Mouse (Mus musculus) T-helper 2 cell (primary cell): ENCODE data around the gene Tac4.

Experiments used
- in situ Hi-C: fragments of 300-600 bp; cut with MboI, MseI; formaldehyde crosslinking; loops from one replicate; pipeline ENCODE4 v1.15.1; 2025; ENCODE audit warnings: high pct_unique_total_duplicates

Tac4 gene

DNA sequence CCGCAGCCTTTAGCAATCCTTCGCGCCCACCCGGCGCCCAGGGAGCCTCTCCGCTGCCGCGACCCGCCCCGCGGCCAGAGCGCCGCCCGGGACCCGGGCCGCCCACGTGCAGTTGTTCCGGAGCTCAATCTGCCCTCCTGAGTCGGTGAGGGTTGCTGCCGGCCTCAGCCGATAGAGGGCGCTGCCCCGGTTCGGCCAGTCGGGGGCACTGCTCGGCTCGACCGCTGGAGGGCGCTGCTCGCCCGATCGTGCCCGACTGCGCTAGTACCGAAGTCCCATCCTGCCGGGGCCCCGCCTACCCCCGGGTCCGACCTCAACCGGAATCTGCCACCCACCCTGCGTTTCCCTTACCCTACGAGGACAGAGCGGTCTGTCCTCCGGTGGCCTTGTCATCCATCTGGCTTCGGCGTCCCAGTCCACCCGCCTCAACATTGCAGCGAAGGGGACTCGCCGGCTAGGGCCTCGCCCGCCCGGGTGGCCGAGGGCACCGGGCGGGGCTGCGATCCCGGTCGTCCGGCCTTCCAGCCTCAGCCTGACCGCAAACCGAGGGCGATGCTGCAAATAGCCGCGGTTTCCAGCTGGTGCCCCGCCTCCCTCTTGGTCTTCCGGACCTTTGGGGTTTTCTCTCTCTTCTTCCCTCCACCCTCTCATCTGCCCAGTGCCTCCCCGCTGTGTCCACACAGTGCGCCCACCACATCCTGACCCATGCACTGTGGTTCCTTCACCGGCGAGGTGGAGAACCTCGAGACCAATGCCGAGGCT is 2.1 kb upstream of the Tac4 start:
- in situ Hi-C loops: loop anchor here (5.0 kb wide), 1 partner anchor 263 kb away; no protein-coding TSS in a partner anchor

DNA sequence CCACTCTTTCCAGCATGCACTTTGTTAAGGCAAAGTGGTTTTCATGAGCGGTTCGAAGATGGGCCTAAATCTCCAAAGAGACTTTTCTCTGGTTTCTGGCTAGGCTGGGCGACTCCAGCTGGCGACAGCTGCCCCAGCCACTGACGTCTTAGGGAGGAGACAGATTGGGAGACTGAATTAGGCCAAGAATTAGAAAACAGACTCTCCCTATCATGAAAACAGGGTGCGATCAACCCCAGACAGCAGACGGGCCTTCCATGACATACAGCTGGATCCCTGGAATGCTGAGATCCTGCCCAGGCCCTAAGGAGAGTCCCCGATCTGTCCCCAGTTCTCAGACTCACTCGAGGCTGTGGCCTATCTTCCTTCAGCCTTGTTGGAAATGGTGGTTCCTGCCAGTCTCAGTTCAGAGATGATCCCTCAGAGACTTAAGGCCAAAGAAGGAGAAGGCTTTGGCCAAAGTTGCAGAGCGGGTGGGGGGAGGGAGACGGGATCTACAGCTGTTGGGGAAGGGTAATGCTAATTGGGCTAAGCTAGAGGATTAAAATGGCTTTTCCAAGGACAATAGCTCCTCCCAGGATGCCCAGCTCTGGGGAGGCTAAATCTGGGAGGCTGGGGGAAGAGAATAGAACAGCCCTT is 2.6 kb downstream of the Tac4 start:
- in situ Hi-C loops: no loop called here

DNA sequence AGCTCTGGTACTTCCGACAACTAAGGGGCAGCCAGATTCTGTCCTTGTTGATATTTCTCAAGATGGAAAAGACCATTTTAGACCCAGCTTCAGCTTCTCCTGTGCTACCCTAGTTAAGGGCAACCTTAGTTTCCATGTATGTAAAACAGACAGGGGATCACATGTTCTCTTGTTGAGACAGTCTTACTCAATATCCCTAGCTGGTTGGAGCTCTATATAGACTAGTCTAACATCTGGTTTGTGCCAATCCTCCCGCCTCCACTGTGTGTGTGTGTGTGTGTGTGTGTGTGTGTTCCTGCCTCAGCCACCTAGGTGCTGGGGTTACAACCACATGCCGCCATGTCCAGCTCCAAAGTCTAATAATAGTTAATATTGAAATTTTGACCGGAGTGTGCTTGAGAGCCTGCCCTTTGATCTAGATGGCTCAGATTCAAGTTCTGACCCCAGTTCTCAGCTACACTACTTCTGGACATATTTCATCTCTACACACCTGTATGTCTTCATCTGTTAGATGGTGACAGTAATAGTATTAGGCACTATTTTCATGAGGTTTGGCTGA is 3.2 kb downstream of the Tac4 start:
- in situ Hi-C loops: no loop called here

DNA sequence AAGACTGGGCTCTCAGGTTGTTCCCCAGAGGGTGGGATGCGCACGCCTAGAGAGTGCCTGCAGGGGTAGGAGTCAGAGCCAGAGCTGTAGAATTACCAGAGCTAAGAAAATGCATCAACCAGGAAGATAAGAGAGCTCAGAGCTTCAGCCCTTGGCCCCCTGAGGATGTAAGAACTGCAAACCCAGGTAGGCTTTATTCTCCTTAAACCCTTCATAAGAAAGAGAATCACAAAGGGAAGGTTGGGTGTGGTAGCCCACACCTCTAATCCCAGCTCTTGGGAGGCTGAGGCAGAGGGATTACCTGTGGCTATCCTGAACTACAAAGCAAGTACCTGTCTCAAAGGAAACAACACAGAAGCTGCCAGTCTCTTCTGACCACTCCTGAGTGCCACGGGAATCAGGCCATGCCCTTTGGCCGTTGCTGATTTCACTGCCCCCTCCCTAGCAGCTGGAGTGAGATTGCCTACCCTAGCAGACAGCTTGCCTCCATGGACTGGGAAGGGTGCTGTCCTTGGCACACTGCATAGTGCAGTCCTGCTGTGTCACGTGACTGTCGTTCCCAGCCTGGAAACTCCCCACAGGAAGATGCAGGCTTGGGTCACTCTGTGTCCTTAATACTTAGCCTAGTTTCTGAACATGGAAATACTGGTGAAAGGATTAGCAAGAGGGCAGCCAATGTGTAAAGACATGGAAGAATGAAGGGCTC is 5.4 kb downstream of the Tac4 start:
- in situ Hi-C loops: no loop called here

DNA sequence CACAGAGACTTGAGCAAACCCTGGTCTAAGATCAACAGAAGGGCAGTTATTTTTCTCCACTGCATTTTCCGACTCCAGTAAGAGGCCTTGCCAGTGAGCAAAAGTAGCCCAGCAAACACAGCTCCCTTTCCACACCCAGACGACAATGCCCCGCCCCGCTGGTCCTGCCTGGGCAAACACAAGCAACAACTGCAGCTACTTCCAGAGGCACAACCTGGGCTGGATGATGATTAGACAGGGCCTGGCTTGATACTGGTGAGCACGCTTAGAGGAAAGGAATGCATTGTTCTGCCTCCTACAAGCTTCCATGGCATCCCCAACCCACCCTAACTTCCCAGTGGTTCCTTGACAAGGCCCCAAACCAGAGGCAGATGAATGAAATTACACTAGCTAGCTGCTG is 12.3 kb downstream of the Tac4 start:
- in situ Hi-C loops: no loop called here

DNA sequence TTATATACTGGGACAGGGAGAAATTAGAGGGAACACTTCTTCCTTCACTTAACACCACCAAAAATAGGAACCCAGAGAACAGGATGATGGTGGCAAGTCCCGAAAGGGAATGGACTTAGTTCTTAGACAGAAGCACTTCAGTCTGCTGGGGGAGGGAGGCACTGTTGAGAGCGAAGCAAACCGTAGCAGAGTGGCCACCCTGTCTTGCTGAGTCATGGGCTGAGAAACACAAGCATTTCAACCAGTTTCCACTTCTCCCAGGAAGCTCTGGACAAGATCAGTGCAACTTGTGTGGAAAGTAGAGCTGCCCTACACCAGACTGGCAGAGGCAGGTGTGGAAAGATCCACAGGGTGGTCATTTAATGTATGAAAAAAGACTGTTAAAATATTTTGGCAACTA is 13.3 kb downstream of the Tac4 start:
- in situ Hi-C loops: no loop called here

DNA sequence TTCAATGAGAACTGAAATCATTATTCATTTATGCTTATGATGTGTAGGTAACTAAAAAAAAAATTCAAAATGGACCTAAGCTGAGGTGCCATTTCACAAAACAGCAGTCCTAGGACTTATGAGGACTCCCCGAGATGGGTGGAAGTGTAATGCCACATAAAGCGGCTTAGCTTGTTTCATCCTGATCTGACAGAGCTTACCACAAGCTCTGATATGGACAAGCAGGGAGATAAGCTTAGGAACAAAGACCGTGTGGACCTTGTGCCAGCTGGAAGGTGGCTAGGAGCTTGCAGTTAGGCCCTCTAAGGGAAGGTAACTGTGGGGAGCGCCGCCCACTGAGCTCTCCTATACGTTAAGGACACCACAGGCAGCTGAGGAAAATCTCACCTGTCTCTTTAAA is 14.7 kb downstream of the Tac4 start:
- in situ Hi-C loops: no loop called here

DNA sequence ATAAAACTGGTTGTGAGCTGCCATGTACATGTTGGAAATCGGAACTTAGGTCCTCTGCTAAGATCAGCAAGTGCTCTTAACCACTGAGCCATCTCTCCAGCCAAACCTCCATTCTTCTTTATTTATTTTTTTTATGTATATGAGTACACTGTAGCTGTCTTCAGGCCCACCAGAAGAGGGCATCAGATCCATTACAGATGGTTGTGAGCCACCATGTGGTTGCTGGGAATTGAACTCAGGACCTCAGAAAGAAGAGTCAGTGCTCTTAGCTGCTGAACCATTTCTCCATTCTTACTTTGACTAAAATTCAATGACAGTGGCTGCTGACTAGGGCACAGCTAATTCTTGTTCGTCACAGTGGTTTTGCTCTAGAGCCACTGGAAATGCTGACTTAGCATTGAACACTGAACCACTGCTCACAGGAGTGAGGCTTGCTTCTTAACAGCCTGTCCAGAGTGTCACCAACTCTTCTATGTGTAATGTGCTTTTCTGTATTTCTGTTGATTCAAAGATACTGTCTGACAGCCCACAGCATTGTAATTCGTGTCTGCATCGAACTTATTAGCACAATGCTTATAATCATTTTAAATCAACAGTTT is 17.8 kb downstream of the Tac4 start:
- in situ Hi-C loops: no loop called here

DNA sequence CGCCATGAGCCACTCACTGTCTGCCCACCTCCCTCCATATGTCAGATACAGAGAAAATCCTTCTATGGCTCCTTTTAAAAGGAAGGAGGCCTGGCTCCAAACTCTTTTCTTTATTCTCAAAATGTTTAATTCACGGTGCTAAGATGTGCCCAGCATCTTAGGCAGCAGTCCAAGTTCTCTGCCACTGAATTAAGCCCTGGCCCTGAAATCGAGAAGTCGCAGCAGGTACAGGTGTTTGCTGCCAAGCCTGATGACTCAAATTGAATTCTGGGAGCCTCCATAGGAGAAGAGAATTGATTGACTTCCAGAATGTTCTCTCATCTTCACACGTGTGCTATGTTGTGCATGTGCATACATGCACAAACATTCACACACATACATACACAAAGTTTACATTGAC is 21.0 kb downstream of the Tac4 start:
- in situ Hi-C loops: no loop called here

DNA sequence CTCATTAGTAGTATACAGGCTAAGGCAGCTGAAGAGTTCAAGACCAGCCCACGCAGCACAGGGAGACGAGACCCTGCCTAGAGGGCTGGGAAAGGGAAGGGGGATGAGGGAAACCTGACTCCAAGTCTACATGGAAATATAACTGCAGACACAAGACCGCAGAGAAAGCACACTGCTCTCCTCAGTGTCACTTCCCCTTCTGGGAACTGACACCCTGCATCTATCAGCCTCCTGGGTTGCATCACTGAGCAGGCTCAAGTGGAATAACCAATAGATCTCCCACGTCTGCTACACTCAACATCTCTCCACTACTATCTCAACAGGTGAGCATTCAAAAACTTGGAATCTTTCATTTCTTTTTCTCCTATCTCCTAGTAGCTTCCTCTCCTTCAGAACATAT is 30.7 kb downstream of the Tac4 start:
- in situ Hi-C loops: no loop called here

DNA sequence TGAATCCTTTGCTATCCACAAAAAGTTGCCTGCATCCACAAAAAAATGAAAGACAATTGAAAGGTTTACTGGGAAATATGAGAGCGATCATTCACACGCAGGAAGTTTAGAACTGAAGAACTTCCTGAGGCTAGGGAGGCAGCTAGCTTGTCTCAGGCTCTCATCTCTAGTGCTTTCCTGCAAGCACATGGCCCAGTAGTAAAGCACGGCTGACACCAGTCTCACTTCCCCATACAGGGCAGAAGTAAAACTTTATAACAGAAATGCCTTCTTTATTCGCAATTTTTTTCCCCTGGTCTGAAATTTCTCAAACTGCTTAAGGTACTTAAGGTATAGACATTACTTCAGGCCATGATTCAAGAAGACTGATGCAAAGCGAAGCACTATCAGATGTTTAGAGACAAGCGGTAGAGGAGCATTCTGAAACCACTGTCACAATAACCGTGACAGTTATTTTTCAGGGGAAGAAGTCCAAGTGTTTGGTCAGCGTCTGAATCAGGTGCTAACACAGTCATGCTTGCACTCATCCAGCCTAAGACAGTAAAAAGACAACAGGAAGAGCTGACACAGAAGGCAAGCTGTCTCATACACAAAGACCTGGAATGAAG is 31.8 kb downstream of the Tac4 start:
- in situ Hi-C loops: no loop called here

DNA sequence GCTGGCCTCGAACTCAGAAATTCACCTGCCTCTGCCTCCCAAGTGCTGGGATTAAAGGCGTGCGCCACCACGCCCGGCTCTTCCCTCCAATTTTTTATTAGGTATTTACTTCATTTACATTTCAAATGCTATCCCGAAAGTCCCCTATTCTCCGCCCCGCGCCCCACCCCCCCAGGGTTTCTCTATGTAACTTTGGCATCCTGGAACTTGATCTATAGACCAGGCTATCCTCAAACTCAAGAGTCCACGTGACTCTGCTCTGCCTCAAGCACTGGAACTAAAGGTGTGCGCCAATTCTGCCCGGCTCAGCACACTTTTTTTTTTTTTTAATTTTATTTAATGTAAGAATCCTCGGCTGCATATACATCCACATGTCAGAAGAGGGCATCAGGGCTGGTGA is 34.4 kb downstream of the Tac4 start:
- in situ Hi-C loops: no loop called here

DNA sequence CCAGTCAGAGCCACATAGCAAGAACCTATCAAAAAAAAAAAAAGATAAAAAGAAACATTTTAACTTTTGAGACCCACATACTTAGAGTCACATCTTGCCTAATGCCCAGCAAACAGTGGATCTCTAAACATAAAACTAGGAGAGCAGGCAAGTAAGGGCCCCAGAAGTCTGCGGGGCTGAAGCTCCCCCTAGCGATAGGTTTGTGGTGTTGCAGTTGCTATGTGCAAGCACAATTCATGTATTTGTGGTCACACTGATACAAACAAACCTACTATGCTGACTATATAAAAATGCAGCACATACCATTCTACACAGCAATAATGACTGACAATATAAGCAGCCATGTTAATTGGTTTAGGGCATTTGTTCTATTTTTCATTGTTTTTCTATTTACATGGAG is 36.8 kb downstream of the Tac4 start:
- in situ Hi-C loops: no loop called here

DNA sequence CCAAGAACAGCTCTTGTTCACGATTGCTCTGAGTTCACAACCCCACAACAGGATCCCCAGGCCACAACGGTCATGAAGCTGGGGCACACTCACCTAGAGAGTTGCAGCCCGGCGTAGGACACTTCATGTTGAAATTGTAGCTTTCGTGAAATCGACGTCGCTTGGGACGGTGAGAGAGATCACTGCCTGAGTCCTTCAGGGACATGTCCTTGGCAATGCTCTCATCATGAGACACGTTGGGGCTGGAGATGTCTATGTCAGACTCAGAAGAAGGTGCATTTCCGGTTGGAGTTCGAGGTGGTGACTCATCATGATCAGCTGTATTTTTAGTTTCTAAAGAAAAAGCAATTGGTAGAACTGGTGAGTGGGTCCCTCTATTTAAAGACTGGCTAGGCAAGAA is 38.6 kb downstream of the Tac4 start:
- in situ Hi-C loops: no loop called here

DNA sequence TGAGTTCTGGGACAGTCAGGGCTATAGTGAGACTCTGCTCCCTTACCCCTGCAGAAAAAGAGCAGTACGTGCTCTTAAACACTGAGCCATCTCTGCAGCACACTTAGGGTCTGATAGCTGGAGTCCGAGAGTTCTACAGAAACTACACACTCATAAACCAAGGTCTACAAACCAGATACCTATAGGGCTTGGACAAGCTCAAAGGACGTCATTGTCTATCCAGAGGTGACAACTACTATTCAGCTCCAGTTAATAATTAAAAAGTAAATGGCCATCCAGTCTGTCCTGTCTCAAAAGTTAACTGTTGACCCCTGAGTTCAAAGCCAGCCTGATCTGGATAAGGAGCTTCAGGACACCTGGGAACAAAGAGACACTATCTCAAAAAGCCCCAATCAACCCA is 40.4 kb downstream of the Tac4 start:
- in situ Hi-C loops: no loop called here

DNA sequence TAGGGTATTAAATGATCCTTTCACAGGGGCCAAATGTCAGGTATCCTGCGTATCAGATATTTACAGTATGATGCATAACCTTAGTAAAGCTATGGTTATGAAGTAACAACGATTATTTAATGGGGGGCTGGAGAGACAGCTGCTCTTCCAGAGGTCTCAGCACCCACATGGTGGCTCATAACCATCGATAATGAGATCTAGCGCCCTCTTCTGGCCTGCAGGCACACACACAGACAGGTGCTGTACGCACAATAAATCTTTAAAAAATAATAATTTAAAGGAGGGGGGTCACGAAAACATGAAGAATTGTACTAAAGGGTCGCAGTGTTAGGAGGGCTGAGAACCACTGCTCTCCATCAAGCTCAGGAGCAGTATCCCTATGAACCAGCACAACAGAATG is 44.3 kb downstream of the Tac4 start:
- in situ Hi-C loops: no loop called here

DNA sequence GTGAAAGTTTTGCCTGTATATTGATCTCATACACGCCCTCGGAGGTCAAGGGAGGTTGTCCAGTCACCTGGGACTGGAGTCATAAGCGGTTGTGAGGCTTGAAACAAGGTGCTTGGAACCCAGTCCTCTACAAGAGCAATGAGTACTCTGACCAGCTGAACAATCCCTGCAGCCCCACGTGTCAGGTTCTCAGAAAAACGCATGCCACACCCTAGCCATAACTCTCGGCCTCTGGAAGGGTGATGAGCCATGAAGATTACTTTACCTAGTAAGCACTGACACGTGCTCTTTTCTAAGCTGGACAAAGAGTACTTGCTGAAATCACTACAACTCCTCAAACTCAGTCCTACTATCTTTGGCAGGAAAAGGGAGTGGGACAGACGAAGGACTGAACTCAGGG is 46.2 kb downstream of the Tac4 start:
- in situ Hi-C loops: no loop called here

DNA sequence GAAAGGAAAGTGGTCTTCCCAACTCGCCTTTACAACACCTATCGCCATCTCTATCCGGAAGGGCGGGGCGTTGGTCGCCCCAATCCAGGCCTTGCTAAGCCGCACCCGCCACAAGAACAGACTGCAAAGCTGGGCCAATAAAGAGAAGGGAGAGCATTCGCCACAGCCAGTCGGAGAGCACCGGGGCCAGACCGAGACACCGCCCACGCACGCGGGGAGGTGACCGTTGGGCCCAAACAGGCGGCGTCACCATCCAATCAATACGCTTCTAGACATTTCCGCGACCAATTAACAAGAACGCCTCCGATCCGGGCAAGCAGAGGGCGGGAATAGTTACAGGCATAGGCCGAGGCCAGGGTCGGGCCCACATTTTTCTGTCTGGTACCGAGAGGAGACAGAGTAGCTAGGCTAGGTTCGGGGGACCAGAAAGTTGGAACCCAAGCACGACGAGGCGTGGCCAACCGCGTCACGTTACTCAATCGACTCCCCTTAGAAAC is 48.2 kb downstream of the Tac4 start:
- in situ Hi-C loops: no loop called here

DNA sequence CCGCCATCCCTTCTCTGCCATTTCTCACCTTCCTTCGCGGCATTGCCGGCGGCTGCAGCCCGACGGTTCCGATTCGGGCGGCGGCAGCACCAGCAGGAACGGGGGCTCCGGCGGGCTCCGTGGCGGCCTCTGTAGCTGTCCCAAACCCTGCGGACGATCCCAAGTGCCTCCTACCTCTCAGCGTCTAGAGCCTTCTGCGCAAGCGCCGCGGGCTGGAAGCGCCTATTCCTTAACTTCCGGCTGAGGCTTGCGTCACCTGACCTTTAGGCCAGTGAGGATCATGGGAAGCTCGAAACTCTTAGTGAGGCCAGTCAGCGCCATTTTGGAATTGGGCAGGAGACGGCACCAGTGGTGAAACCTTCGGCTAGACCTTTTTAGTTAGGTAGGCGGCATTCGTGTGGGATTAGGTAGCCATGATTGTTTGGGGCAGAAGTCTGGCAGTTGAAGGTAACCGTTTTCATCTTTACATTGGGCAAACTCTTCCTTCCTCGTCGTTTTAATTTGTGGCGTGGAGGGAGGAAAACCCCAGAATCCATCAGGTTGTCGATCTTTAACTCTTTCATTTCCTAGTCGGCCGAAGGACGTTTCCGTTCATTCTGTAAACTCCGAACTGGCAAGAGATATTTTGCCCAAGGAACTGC is 48.8 kb downstream of the Tac4 start, which contains the start of gene Kat7:
TSS of gene Kat7 (minus strand) at position 240 of the 641 bp plus-strand sequence.
- in situ Hi-C loops: no loop called here

DNA sequence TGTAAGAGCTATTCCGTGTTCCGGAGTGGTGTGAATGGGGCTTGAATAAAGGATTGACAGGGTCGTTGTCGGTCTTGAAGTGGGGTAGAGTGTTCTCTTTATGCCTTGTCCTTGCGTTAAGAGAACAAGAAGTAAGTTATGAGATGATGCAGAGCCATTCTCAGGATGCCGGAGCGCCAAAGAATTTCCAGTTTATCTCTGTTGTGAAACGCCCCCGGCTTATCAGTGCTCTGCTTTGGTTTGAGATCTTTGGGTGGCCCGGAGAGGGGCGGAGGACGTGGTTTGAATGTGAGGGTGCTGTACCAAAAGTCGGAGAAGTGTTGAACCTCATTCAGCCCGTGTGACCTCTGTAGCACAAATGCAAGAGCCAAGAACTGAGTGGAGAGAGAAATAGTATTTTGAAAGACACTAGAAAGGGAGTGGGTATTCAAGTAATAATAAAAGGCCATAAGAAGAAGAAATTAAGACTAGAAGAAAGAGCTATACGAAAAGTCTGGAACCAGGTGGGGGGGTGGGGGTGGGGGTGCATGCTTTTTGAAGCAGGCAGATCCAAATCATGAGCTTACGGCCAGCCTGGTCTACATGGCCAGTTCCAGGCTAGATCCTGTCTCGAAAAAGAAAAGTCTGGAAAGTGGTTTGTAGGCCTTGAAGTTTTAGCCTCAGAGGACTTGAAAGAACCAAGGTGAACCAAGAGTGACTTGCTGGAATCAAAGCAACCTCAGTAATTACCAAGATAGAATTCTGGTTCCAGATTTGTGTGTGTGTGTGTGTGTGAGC is 49.5 kb downstream of the Tac4 start:
- in situ Hi-C loops: no loop called here
